Mouse (Mus musculus): ENCODE measurements at regions not wholly inside any gene's neighbourhood (a gene's known extent, or its start where the extent isn't known, plus 50 kb on each side); places are given as distances from the start of the nearest gene placed in this dataset.

DNA sequence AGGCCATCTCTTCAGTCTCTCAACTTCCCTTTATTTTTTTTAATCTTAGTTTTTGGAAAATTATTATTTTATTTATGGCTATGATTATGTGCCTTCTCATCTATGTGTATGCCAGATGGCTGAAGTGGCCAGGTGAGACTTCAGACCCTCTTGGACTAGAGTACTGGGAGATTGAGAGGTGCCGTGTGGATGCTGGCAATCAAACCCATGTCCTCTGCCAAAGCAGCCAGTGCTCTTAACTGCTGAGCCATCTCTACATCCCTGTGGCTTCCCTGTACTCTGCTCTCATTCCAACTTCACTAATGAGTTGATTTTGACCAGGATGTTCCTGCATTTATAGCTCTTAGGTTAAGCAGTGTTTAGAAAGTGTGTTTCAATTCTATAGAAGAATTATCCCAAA lies 393.4 kb downstream of the Dcdc2c start:
- no peak for TF ChIP-seq POLR2A (IDR thresholded peaks at IDR 0.05; ENCODE audit: borderline replicate concordance, extremely low read depth, insufficient read depth, insufficient read length, poor library complexity, severe bottlenecking)
- TF ChIP-seq CTCF (IDR thresholded peaks at IDR 0.05; ENCODE audit: borderline replicate concordance, extremely low read depth, insufficient read depth, insufficient read length) = no peak
